In the genomic region with DNA sequence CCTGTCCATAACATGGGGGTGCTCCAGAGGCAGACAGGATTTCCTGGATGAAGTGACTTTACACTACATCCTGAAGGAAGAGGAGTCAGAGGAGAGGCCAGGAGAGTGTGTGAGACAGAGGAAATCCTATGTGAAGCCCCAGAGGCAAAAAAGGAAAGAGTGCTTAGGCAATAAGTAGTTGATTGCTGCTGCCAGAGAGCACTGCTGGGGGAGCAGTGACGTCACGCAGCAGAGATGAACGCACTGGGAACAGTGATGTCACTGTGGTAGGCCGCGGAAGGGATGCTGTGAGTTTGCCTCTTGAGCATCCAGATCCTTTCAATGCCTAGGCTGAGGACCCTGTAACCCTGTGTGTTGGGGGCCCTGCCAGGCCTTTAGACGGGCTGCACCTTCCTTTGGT, we compare ENCODE assay signal across 17 mouse cellular contexts.
A peak's percentile ranks its signal among the peaks of the same experiment; 100 is the strongest.
DNase-seq lines count a peak whose midpoint lies in the region; ATAC-seq and TF ChIP-seq lines count a peak whose summit lies in the region.
"Had no signal": no experiment of that assay in that cellular context is flagged by ENCODE, and none has a peak within 500 bp of the region (broad histone marks: within the 10 kb centered on the region; RNA-seq: fewer than 3 reads in every experiment).

No protein-coding gene starts in this region.

- no peak for DNase-seq in heart, adult 2 months
- no peak for DNase-seq in spleen, adult 2 months (ENCODE audit: low read depth in 1 of 2, low spot score in 2 of 2)
- no peak for DNase-seq in spleen, postnatal 4 days (ENCODE audit: low spot score in 2 of 2)
- no peak for DNase-seq in layer of hippocampus, postnatal 14 days (ENCODE audit: low spot score in 2 of 2)
- DNase-seq in layer of hippocampus, adult 8-10 months (ENCODE audit: low spot score in 2 of 2), result no peak
- DNase-seq: cerebellum, adult 9-11 months; kidney, adult 2 months; thymus, postnatal 14 days had no signal

- no peak for TF ChIP-seq EP300 in heart, adult 2 months (IDR thresholded peaks at IDR 0.05; ENCODE audit: insufficient read depth, low read depth, low read length)

- 0 out of 2 replicates have a peak, but pooled peaks have one; percentile 23 for ATAC-seq in heart, embryonic 16.5 days (replicated peaks; ENCODE audit: extremely low read depth, insufficient read depth, low FRiP score)
- ATAC-seq in intestine, embryonic 16.5 days, result no peak
- peak; percentile 36; the same call in 1 of the 2 replicates for ATAC-seq in monocyte, adult 5-6 weeks (replicated peaks; ENCODE audit: insufficient number of reproducible peaks, low FRiP score, low TSS enrichment, poor library complexity, severe bottlenecking)
- ATAC-seq: midbrain, embryonic 16.5 days had no signal

- no peak overlapping the region for H3K4me3 ChIP-seq in heart, embryonic 16.5 days (ENCODE audit: low read length)
- H3K4me3 ChIP-seq in heart, adult 2 months, result no peak overlapping the region
- no peak overlapping the region for H3K4me3 ChIP-seq in spleen, adult 2 months (ENCODE audit: extremely low read depth, insufficient read depth, insufficient read length)
- no peak overlapping the region for H3K4me3 ChIP-seq in intestine, embryonic 16.5 days (ENCODE audit: low read length)
- H3K4me3 ChIP-seq: embryonic facial prominence, embryonic 15.5 days; forebrain, embryonic 12.5 days; heart, embryonic 13.5 days; neural tube, embryonic 12.5 days had no signal

- TF ChIP-seq CTCF in heart, adult 2 months (IDR thresholded peaks at IDR 0.05), result no peak
- TF ChIP-seq CTCF in spleen, adult 2 months (IDR thresholded peaks at IDR 0.05; ENCODE audit: extremely low read depth, insufficient read depth, insufficient read length, insufficient replicate concordance), result no peak

- no peak for TF ChIP-seq POLR2A in heart, adult 2 months (IDR thresholded peaks at IDR 0.05; ENCODE audit: insufficient read depth, low read depth, low read length)
- TF ChIP-seq POLR2A in spleen, adult 2 months (IDR thresholded peaks at IDR 0.05; ENCODE audit: low read depth, low read length), result no peak

- 86% methylated on average over 6 of the region's 6 CpGs for WGBS in heart, embryonic 16.5 days
- WGBS in heart, adult 2 months, result 58% methylated on average over 6 of the region's 6 CpGs
- 79% methylated on average over 6 of the region's 6 CpGs for WGBS in spleen, adult 2 months
- WGBS in intestine, embryonic 16.5 days, result 94% methylated on average over 6 of the region's 6 CpGs

- peak overlapping the region; percentile 57; the same call in 1 of the 2 replicates for H3K27ac ChIP-seq in heart, embryonic 16.5 days (ENCODE audit: low read length)
- H3K27ac ChIP-seq in heart, adult 2 months, result no peak overlapping the region
- 0 out of 2 replicates have a peak overlapping the region, but pooled peaks have one; percentile 46 for H3K27ac ChIP-seq in spleen, adult 2 months (ENCODE audit: insufficient read depth, low read length)
- H3K27ac ChIP-seq in intestine, embryonic 16.5 days (ENCODE audit: low read length), result peak overlapping the region; percentile 16; the same call in 1 of the 2 replicates
- H3K27ac ChIP-seq: forebrain, embryonic 12.5 days; hindbrain, embryonic 14.5 days; neural tube, embryonic 12.5 days had no signal

- no peaks in the 10 kb centered on the region for H3K9me3 ChIP-seq in heart, embryonic 16.5 days (replicated peaks; ENCODE audit: control insufficient read depth, low read length)
- H3K9me3 ChIP-seq in intestine, embryonic 16.5 days (ENCODE audit: control insufficient read depth, low read length), result no peaks in the 10 kb centered on the region
- H3K9me3 ChIP-seq: embryonic facial prominence, embryonic 15.5 days; forebrain, embryonic 12.5 days; heart, embryonic 13.5 days; neural tube, embryonic 12.5 days had no signal

- H3K9ac ChIP-seq in heart, embryonic 16.5 days (ENCODE audit: low read length), result no peak overlapping the region
- no peak overlapping the region for H3K9ac ChIP-seq in heart, adult 2 months (ENCODE audit: low read depth, low read length)
- no peak overlapping the region for H3K9ac ChIP-seq in intestine, embryonic 16.5 days (ENCODE audit: low read depth, low read length)
- H3K9ac ChIP-seq: embryonic facial prominence, embryonic 15.5 days; forebrain, embryonic 12.5 days; heart, embryonic 13.5 days; hindbrain, embryonic 14.5 days; neural tube, embryonic 12.5 days had no signal

- H3K36me3 ChIP-seq in heart, embryonic 16.5 days (ENCODE audit: control insufficient read depth, insufficient read depth), result peaks cover 16% of the 10 kb centered on the region
- H3K36me3 ChIP-seq in heart, adult 2 months (ENCODE audit: control insufficient read depth, insufficient read depth, low read length), result no peaks in the 10 kb centered on the region; the same call in none of the 2 replicates
- H3K36me3 ChIP-seq in spleen, adult 2 months (ENCODE audit: control insufficient read depth, insufficient read depth, low read length), result peaks cover 19% of the 10 kb centered on the region
- 0 out of 2 replicates have a peak, but pooled peaks cover 2% of the 10 kb centered on the region for H3K36me3 ChIP-seq in intestine, embryonic 16.5 days (ENCODE audit: control insufficient read depth, insufficient read depth, low read length)
- H3K36me3 ChIP-seq: forebrain, embryonic 12.5 days; neural tube, embryonic 12.5 days had no signal

- intact Hi-C loops in heart, adult 2 months (cut with DNase I), result no loop called here

- no peaks in the 10 kb centered on the region for H3K79me2 ChIP-seq in heart, adult 2 months (replicated peaks; ENCODE audit: control insufficient read depth, insufficient read depth, low read length)

- H3K27me3 ChIP-seq in heart, embryonic 16.5 days (ENCODE audit: control insufficient read depth, insufficient read depth, low read length), result no peaks in the 10 kb centered on the region
- no peaks in the 10 kb centered on the region for H3K27me3 ChIP-seq in heart, adult 2 months (ENCODE audit: control insufficient read depth, insufficient read depth, low read length)
- H3K27me3 ChIP-seq in spleen, adult 2 months (ENCODE audit: control insufficient read depth, insufficient read depth, low read length), result no peaks in the 10 kb centered on the region
- no peaks in the 10 kb centered on the region for H3K27me3 ChIP-seq in intestine, embryonic 16.5 days (replicated peaks; ENCODE audit: control insufficient read depth, insufficient read depth, low read length)
- H3K27me3 ChIP-seq: embryonic facial prominence, embryonic 15.5 days; forebrain, embryonic 12.5 days; heart, embryonic 13.5 days; neural tube, embryonic 12.5 days had no signal

- H3K4me1 ChIP-seq in heart, embryonic 16.5 days (ENCODE audit: control insufficient read depth, insufficient read depth, low read length), result peaks cover 13% of the 10 kb centered on the region
- H3K4me1 ChIP-seq in heart, adult 2 months (ENCODE audit: control insufficient read depth, insufficient read depth, low read length), result peaks cover 5% of the 10 kb centered on the region
- H3K4me1 ChIP-seq in spleen, adult 2 months (ENCODE audit: control insufficient read depth, insufficient read depth, insufficient read length), result no peaks in the 10 kb centered on the region; the same call in 1 of the 2 replicates
- H3K4me1 ChIP-seq in intestine, embryonic 16.5 days (ENCODE audit: control insufficient read depth, insufficient read depth, low read length), result 0 out of 2 replicates have a peak, but pooled peaks cover 3% of the 10 kb centered on the region
- H3K4me1 ChIP-seq: embryonic facial prominence, embryonic 15.5 days; forebrain, embryonic 12.5 days; neural tube, embryonic 12.5 days had no signal

- no peak overlapping the region for H3K4me2 ChIP-seq in heart, embryonic 16.5 days (ENCODE audit: low read depth, low read length)
- H3K4me2 ChIP-seq in intestine, embryonic 16.5 days (ENCODE audit: low read depth, low read length), result no peak overlapping the region
- H3K4me2 ChIP-seq: embryonic facial prominence, embryonic 15.5 days; forebrain, embryonic 12.5 days; heart, embryonic 13.5 days; hindbrain, embryonic 14.5 days; neural tube, embryonic 12.5 days had no signal
